Mouse (Mus musculus) intestine, postnatal 0 days (tissue): ENCODE results near the gene Aldh8a1. TPM values are rescaled to one million over a fixed set of nuclear protein-coding genes. Genes with fewer than 3 reads are reported as not detected.

Source experiments
- ATAC-seq: fragments of 200-750 bp; cut with Nextera tagmentation; 2 replicates; pipeline ENCODE4 v1.8.0; 2017; ENCODE audit warnings: mild to moderate bottlenecking, moderate TSS enrichment, moderate library complexity
- H3K27ac ChIP-seq: fragments of 300-500 bp; sonication (generic); 2 replicates; pipeline ENCODE4 v1.5.1; 2014; ENCODE audit warnings: mild to moderate bottlenecking, low read depth, low read length, moderate library complexity
- H3K27me3 ChIP-seq: fragments of 300-500 bp; sonication (generic); replicated peaks from 2 replicates; pipeline ENCODE4 v1.6.1; 2014; ENCODE audit warnings: low read length, mixed read lengths; ENCODE audit not compliant: control insufficient read depth, insufficient read depth
- H3K36me3 ChIP-seq: fragments of 300-500 bp; sonication (generic); 2 replicates; pipeline ENCODE4 v1.6.1; 2014; ENCODE audit warnings: mild to moderate bottlenecking, moderate library complexity; ENCODE audit not compliant: control insufficient read depth, insufficient read depth
- H3K4me1 ChIP-seq: fragments of 300-500 bp; sonication (generic); replicated peaks from 2 replicates; pipeline ENCODE4 v1.6.1; 2014; ENCODE audit warnings: antibody characterized with exemption, low read length, mixed read lengths; ENCODE audit not compliant: control insufficient read depth, insufficient read depth
- H3K4me2 ChIP-seq: fragments of 300-500 bp; sonication (generic); replicated peaks from 2 replicates; pipeline ENCODE4 v1.6.1; 2014; ENCODE audit warnings: low read depth, mild to moderate bottlenecking, moderate library complexity
- H3K4me3 ChIP-seq: fragments of 300-500 bp; sonication (generic); 2 replicates; pipeline ENCODE4 v1.5.1; 2014; ENCODE audit warnings: low read depth, low read length
- H3K9ac ChIP-seq: fragments of 300-500 bp; sonication (generic); 2 replicates; pipeline ENCODE4 v1.6.1; 2014; ENCODE audit warnings: mild to moderate bottlenecking, low read depth, low read length
- H3K9me3 ChIP-seq: fragments of 300-500 bp; sonication (generic); 2 replicates; pipeline ENCODE4 v1.6.1; 2016; ENCODE audit warnings: mixed run types; ENCODE audit not compliant: control insufficient read depth
- CTCF ChIP-seq: sonication (generic); IDR thresholded peaks from 2 replicates; pipeline ENCODE4 v1.5.1; 2016; ENCODE audit warnings: low read depth, mild to moderate bottlenecking, control low read depth, antibody characterized with exemption, moderate library complexity
- WGBS: fragments of 180-500 bp; shearing (Covaris S2); extraction: QIAGEN DNeasy Blood & Tissue Kit; methylation state at CpG from one replicate; pipeline ENCODE4 v1.1.7; 2014; 5-methylcytosine and 5-hydroxymethylcytosine counted together
- polyA plus RNA-seq: library from polyadenylated mRNA; unstranded; fragments of >200 nt; fragmentation: Nextera tagmentation; extraction: Ambion mirVana; gene quantifications from 2 replicates; pipeline ENCODE4 v1.2.1, GENCODE M21; 2015

Gene Aldh8a1
- polyA plus RNA-seq, 1 experiment from 2014 or later = not detected

DNA sequence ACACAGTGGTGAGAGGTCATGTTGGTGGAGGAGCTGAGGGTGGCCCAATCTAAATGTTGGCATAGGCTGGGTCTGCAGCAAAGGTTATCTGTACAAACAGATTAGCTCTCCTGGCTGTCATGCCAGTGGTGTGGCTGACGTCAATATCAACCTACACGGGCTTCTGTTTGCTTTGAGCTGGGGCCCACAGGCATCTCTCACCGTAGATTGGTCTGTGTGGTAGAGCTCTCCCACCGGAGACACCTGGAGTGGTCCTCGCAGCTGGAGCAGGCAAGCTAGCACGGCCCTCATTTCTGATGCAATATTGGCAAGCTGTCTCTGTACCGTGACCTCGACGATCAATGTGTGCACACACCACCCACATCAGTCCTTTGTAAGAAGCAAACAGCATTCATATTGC, 67.3 kb downstream of the Aldh8a1 start:
- 39% methylated on average over 9 of the region's 9 CpGs for WGBS
- Histone ChIP-seq H3K4me3 (no peak overlapping the region), H3K27me3 (no peaks in the 10 kb centered on the region), H3K36me3 (no peaks in the 10 kb centered on the region), H3K9me3 (no peaks in the 10 kb centered on the region), H3K27ac (no peak overlapping the region), H3K9ac (no peak overlapping the region), H3K4me2 (no peak overlapping the region), H3K4me1 (peaks cover 3% of the 10 kb centered on the region; the same call in 1 of the 2 replicates)
- no peak for TF ChIP-seq CTCF
- no peak for ATAC-seq

Other genes starting within 250 kb of the Aldh8a1 start
- gene Myb, start 216.3 kb upstream of the Aldh8a1 start, polyA plus RNA-seq = 2.9 and 3.0 TPM in 2 replicates
- 37.8 and 40.7 TPM in 2 replicates for gene Hbs1l, start 81.3 kb upstream of the Aldh8a1 start, polyA plus RNA-seq
- gene 1700020N01Rik, start 215.9 kb downstream of the Aldh8a1 start, polyA plus RNA-seq = 1.4 and 2.1 TPM in 2 replicates